In genomic region chr13:23270321-23271101, GRCm38 (mm10) we compare ENCODE assay signal across 8 mouse cellular contexts. TPM values are rescaled to one million over a fixed set of nuclear protein-coding genes. Genes with fewer than 3 reads are reported as not detected.
DNase-seq lines count a peak whose midpoint lies in the region; ATAC-seq lines count a peak whose summit lies in the region.

No protein-coding gene starts in this region.

- no peaks in the 10 kb centered on the region; the same call in 1 of the 2 replicates for H3K4me1 ChIP-seq in heart, embryonic 10.5 days
- H3K4me1 ChIP-seq in neural tube, embryonic 12.5 days, result no peaks in the 10 kb centered on the region

- no peaks in the 10 kb centered on the region for H3K27me3 ChIP-seq in heart, embryonic 10.5 days (ENCODE audit: insufficient read depth, poor library complexity, severe bottlenecking)
- H3K27me3 ChIP-seq in neural tube, embryonic 12.5 days (replicated peaks), result no peaks in the 10 kb centered on the region

- intact Hi-C loops in left cerebral cortex, postnatal 25 days (cut with DNase I), result loop anchor here (5.0 kb wide), 1 partner anchor 1218 kb away; no protein-coding TSS in a partner anchor

- H3K9ac ChIP-seq in neural tube, embryonic 12.5 days, result 0 out of 2 replicates have a peak overlapping the region, but pooled peaks have one; percentile 13

- peak overlapping the region; percentile 57 for H3K4me2 ChIP-seq in neural tube, embryonic 12.5 days (replicated peaks)

- H3K36me3 ChIP-seq in heart, embryonic 10.5 days, result no peaks in the 10 kb centered on the region
- H3K36me3 ChIP-seq in neural tube, embryonic 12.5 days, result no peaks in the 10 kb centered on the region

- WGBS in heart, embryonic 10.5 days, result 2% methylated on average over 34 of the region's 34 CpGs
- 3% methylated on average over 34 of the region's 34 CpGs for WGBS in neural tube, embryonic 12.5 days

- no peak overlapping the region for H3K27ac ChIP-seq in heart, embryonic 10.5 days
- no peak overlapping the region for H3K27ac ChIP-seq in neural tube, embryonic 12.5 days

- peak overlapping the region; percentile 53 for H3K4me3 ChIP-seq in heart, embryonic 10.5 days
- peak overlapping the region; percentile 29 for H3K4me3 ChIP-seq in neural tube, embryonic 12.5 days

- ATAC-seq in neural tube, embryonic 12.5 days (ENCODE audit: low FRiP score, low read depth), result peak; percentile 94

- DNase-seq in heart, embryonic 10.5 days (ENCODE audit: low spot score), result peak; percentile 89
- DNase-seq in heart, adult 9 months (ENCODE audit: low spot score in 2 of 2), result no peak
- peak; percentile 82 for DNase-seq in ZHBTc4 (ENCODE audit: low read depth, low spot score)
- peak; percentile 55 to 68 for DNase-seq in frontal cortex, postnatal 10 days (ENCODE audit: low spot score in 2 of 2)
- peak; percentile 82 to 85 for DNase-seq in left cerebral cortex, postnatal 25 days (ENCODE audit: low spot score in 2 of 2)
- no peak for DNase-seq in adrenal gland, adult 2 months
- no peak for DNase-seq in lung, adult 18-20 months

- H3K9me3 ChIP-seq in heart, embryonic 10.5 days, result no peaks in the 10 kb centered on the region
- H3K9me3 ChIP-seq in neural tube, embryonic 12.5 days, result no peaks in the 10 kb centered on the region

RNA-seq across cellular contexts. Expression of gene Vmn1r223, which starts 23.6 kb away (rescaled TPM):
- polyA plus RNA-seq in heart, embryonic 10.5 days (2016; fragmentation: Nextera tagmentation; extraction: Ambion mirVana), result not detected in 2 replicates
- total RNA-seq in left cerebral cortex, postnatal 25 days (2021), result not detected
- 0.04 TPM in 1 of 2 replicates, not detected in the other for polyA plus RNA-seq in neural tube, embryonic 12.5 days (2016; fragmentation: Nextera tagmentation; extraction: Ambion mirVana)
- total RNA-seq in adrenal gland, adult 2 months (2021), result not detected
- polyA plus RNA-seq in adrenal gland, adult 2 months (2012; rRNA removed), result not detected in 2 replicates

RNA-seq across cellular contexts. Expression of gene Vmn1r222, which starts 34.8 kb away (rescaled TPM):
- polyA plus RNA-seq in heart, embryonic 10.5 days (2016; fragmentation: Nextera tagmentation; extraction: Ambion mirVana), result not detected in 2 replicates
- not detected for total RNA-seq in left cerebral cortex, postnatal 25 days (2021)
- not detected in 2 replicates for polyA plus RNA-seq in neural tube, embryonic 12.5 days (2016; fragmentation: Nextera tagmentation; extraction: Ambion mirVana)
- total RNA-seq in adrenal gland, adult 2 months (2021), result not detected
- not detected in 2 replicates for polyA plus RNA-seq in adrenal gland, adult 2 months (2012; rRNA removed)

RNA-seq across cellular contexts. Expression of gene Vmn1r221, which starts 56.6 kb away (rescaled TPM):
- polyA plus RNA-seq in heart, embryonic 10.5 days (2016; fragmentation: Nextera tagmentation; extraction: Ambion mirVana), result not detected in 2 replicates
- not detected for total RNA-seq in left cerebral cortex, postnatal 25 days (2021)
- polyA plus RNA-seq in neural tube, embryonic 12.5 days (2016; fragmentation: Nextera tagmentation; extraction: Ambion mirVana), result not detected in 2 replicates
- not detected for total RNA-seq in adrenal gland, adult 2 months (2021)
- polyA plus RNA-seq in adrenal gland, adult 2 months (2012; rRNA removed), result not detected in 2 replicates

Comparison
In these comparisons a context has a peak if more than half of its experiments do, and no peak if none do; other contexts are left out.
1. DNase-seq: peak in heart, embryonic 10.5 days (single experiment), ZHBTc4 (single experiment), frontal cortex, postnatal 10 days (2 of 2) and left cerebral cortex, postnatal 25 days (2 of 2); none in heart, adult 9 months (0 of 2), adrenal gland, adult 2 months (single experiment) and lung, adult 18-20 months (0 of 2).